Mouse (Mus musculus) thymus, postnatal 4 days (tissue): ENCODE data around the gene Tbc1d10c.
A peak's percentile ranks its signal among the peaks of the same experiment; 100 is the strongest.

Source experiments
- DNase-seq: peaks from one replicate; pipeline ENCODE4 v3.0.0; 2021

The Tbc1d10c gene

DNA sequence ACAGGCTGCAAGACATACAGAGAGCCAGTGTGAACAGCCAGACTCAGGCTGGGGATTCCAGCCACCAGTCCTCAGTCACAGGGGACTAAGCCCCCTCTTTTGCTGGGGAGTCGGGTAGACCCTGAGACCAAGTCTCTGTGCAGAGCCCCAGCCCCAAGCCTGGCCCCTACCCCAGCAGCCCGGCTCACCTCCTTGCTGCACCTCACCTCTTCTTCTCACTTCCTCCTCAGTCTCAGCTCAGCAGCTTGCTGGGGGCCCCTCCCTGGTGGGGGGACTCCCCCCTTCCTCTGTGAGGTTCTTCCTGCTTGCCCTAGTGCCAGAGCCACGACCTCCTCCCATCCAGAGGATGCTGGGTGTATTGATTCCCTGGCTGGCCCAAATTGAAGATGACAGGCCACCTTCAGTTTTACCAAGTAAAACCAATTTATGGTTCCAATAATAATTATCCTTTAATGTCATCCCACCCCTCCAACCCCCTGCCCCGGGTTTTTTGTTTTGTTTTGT, at the start of gene Tbc1d10c:
Gene Tbc1d10c (minus strand): TSS at position 454 of the 504 bp plus-strand sequence.
- peak; percentile 87 for DNase-seq

- no peak for DNase-seq
These were observed 49.2 kb upstream of the Tbc1d10c start for GRCm38 (mm10) chr19:4240247-4240668.

GRCm38 (mm10) chr19:4234548-4234947, 43.5 kb upstream of the Tbc1d10c start:
- no peak for DNase-seq

- no peak for DNase-seq
These were observed 41.6 kb upstream of the Tbc1d10c start for GRCm38 (mm10) chr19:4232651-4233050.

GRCm38 (mm10) chr19:4232186-4232572, 41.1 kb upstream of the Tbc1d10c start:
- DNase-seq, result no peak

DNA sequence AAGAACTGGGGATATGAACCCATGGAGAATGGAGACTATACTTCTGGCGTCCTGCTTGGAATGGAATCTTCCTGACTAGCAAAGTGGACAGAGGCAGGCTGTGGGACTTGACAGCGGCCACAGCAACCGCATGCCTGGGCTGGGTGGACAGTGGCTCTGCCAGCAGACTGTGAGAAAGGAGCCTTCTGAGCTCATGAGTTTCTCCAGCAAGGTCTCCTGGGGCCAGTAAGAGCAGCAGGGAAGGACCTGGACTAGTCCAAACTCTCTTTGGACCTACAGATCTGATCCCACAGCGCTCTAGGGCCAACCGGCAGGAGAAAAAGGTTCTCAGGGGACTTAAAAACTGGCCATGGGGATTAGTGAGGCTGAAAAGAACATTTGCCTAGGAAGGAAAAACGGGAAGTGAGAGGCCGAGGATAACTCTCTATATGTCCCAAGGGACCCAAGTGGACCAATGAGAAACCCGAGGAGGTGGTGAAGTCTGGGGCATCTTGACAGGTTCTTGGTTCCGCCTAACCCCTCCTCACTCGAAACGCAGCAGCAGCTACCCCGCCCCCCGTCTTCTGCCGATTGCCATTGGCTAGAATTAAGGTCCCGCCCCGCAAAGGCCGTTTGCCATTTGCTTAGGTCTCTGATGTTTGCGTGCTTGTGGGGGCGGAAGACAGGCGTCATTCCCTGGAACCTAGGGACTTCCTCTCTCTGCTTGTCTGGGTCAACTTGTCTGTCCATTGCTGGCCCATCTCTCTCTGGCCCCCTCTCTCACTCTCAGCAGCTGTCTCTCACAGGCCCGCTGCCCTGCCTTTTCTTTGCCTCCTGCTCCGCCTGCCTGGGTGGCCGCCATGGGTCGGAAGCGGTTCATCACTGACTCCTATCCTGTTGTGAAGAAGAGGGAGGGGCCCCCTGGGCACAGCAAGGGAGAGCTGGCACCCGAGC, 40.4 kb upstream of the Tbc1d10c start, which contains the start of gene Pold4:
Gene Pold4 (plus strand): TSS at position 647 of the 933 bp plus-strand sequence.
- peak; percentile 97 for DNase-seq

- peak; percentile 19 for DNase-seq
These were observed 39.3 kb upstream of the Tbc1d10c start for GRCm38 (mm10) chr19:4230415-4230814.

DNA sequence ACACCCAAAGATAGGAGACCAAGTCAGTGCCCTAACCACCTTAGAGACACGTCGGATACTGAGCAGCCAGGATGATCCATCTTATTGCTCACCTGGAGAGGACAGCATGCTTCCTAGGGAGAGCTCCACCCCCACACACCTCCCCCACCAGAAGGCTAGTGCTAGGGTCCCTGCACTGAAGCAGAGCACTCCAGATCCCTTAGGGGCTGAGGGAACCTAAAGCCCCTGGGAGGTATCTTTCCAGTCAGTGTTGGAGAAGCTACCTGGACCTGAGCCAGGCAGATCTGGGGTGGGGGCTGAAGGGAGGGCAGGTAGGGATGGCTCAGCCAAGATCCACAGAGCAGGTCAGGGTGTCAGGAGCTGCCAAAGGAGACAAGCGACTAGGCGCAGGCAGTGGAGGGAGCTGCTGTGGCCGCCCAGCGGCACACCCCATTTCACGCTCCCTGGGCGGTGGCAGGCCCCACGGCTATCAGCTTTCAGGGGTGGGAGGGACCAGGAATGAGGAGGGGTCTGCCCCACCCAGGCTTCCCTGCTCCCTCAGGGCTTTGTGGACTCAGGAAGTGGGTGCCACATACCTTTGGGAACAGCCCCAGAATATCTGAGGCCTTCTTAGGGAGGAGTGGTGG, 38.5 kb upstream of the Tbc1d10c start:
- peak; percentile 21 for DNase-seq

- no peak for DNase-seq
These were observed 37.8 kb upstream of the Tbc1d10c start for GRCm38 (mm10) chr19:4228891-4229290.

GRCm38 (mm10) chr19:4227894-4228678, 37.0 kb upstream of the Tbc1d10c start:
- peak; percentile 72 for DNase-seq

- peak; percentile 45 for DNase-seq
These were observed 36.4 kb upstream of the Tbc1d10c start for GRCm38 (mm10) chr19:4227446-4227845.

DNA sequence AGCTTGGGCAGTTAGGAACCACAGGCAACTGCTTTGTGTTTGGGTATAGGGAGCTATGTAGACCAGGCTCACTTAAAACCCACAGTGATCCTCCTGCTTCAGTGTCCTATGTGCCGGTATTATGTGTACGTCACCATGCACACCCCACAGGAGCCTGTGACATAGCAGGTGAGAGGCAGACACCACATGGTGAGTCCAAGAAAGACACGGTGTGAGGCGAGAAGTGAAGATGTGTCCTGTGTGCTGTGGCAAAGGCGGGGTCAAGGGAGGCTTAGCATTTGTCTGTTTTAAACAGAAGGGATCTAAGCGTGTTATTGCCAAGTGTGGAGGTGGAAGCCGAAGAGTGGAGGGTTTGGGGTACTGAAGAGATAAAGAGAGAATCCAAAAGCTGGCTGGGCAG, 35.7 kb upstream of the Tbc1d10c start:
- DNase-seq, result peak; percentile 20

- peak; percentile 32 for DNase-seq
These were observed 31.1 kb upstream of the Tbc1d10c start for GRCm38 (mm10) chr19:4222165-4222564.

DNA sequence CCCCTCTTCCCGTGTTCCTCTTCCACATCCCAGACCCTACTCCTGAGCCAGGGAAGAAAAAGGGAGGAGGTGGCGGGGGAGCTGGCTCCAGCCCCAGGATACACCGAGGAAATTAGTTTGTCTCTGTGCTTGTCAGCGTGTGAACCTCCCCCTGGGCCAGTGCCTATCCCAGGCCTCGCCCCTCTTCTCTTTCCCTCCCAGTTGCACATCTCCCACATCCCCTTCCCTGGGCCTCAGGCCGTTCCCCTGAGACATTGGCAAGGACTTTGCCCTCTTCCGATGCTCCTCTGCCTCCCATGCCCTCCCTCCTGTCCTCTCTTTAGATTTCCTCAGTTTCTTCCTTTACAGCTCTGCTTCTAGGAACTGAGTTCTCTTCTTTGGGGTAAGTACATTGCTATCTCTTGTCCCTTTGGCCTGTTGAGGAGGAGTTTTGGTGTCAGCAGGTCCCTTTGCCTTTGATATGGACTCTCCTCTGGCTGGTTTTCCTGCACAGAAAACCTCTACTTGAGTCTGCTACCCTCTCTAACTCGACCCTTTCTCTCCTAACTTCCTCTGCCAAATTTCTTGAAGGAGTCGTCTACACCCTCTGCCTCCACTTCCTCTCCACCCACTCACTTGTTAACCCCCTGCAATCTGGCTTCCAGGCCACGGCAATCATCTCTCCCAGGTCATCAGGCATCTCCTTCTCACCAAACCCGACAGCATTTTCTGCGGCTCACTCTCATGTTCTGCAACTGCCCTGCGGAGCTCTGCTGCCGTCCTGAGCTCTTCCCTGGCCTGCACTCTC, 30.1 kb upstream of the Tbc1d10c start:
- peak; percentile 38 for DNase-seq

DNA sequence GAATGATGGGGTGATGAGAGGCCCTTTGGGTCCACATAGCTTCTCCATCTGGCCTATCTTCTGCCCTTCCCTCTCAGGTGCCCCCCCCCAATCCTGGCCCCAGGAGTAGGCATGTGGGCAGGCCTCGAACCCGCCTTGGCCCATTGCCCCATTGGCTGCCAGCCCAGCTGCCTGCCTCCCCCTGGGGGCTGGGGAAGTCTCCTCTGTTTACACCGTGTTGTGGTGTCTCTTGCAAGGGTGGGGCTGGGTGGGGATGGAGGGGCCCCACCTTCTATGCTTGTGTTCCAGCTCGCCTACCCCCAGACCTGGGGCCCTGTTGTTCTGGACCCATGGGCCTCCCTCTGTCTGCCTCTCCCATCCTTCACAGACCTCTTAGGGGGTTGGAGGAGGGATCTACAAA, 29.3 kb upstream of the Tbc1d10c start:
- DNase-seq, result peak; percentile 48

DNA sequence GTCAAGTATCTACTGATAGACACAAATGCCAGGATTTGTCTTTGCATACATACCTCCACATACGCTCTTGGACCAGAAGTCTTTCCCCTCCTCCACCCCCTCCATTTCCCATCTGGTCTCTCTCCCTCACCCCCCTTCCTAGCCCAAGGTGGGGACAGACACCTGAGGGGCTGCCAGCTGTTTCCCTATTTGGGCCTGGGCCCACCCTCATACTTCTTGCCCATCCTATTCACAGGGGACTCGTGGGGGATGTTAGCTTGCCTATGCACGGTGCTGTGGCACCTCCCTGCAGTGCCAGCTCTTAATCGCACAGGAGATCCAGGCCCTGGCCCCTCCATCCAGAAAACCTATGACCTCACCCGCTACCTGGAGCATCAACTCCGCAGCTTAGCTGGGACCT, 28.9 kb upstream of the Tbc1d10c start:
- DNase-seq, result no peak

DNA sequence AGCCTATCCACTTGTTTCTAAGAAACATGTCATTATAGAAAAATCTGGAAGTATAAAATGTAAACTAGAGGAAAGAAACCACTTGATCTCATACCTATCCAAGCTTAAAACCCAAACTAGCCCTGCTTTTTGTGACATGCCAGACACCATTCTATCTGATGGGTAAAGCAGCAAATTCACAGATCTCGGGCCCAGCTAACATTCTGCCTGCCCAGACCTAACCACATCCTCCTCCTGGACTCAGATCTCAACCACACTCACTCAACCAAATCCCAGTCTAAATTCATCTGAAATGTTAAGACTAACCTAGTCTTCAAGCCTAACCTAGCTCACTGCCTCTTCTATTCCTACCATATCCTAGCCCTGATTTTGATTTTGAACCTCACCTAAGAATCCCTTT, 27.7 kb upstream of the Tbc1d10c start:
- DNase-seq, result peak; percentile 11

DNA sequence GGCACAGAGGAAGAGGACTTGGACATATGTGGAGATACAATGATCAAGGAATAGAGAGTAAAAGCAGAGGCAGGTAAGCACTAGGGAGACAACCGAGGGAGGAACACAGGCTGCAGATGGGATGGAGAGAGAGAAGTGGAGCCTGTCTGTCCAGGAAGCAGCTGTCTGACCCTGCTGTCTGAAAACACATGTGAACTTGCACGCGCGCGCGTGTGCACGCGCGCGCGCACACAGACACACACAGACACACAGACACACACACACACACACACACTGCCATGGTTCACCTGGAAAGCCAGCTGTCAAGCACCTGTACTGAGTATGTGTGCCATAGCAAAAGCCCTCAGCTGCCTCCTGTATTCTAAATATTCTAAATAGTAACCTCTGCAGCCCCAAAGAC, 27.2 kb upstream of the Tbc1d10c start:
- DNase-seq, result peak; percentile 12

- peak; percentile 4 for DNase-seq
These were observed 26.8 kb upstream of the Tbc1d10c start for GRCm38 (mm10) chr19:4217855-4218254.

DNA sequence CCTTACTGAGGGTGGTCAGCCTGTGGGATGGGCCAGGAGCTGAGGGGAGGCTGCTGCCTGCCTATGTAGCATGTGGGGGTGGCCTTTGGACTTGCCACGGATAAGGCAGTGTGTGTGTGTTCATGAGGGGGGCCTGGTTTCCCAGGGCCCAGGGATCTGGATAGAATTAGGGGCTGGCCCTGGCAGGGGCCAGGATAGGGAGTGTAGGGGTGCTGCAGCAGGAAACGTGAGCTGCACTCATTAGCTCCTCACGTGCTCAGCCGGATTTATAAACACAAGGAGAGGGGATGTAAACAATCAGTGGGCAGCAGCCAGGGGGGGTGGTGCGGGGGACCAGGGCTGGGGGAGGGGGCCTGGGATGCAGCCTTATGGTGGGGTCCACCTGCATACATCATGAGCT, 26.1 kb upstream of the Tbc1d10c start:
- DNase-seq, result no peak

DNA sequence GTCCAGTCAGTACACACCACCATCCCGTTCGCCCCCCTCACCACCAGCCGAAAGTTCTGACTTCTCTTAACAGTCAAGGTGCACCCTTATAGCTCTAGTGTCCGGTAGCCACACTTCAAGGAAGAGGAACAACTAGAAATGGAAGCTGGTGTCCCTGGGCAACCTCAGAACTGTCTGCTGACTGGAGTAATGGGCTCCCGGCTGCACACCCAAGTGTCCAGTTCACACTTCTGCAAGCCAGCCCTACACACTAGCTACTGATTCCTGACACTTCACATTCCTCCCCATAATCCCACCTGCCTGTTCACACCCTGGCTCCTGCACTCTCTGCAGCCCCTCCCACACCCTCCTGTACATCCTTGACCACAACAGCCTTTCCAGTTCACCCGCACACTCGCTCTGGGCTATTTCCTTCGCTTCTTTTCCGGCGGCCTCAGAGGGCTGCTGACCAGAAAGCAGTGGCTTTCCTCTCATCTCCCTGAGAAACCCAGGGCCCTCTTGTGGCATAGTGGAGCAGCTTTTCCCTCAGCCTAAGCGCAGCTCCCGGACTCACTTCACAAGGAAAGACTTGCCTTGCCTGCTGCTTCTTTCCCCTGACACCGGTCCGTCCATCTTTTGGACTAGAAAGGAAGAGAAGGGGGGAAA, 25.1 kb upstream of the Tbc1d10c start:
- DNase-seq, result no peak

DNA sequence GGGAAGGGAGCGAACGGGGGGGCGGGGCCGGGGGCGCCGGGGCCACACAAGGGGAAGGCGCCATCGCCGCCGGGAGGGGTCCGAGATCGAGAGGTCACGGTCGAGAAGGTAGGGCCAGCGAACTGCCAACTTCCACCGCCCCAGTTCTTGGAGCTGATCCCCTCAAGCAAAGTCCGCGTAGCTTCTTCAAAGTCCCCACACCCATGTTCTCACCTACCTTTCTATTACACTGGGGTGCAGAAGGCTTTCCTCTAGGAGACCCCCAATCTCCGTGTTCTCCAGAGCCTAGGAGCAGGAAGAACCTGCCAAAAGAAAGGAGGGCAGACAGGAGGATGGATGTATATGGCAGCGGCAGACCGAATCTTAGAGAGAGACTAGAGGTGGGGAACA, 24.4 kb upstream of the Tbc1d10c start:
- DNase-seq, result peak; percentile 35
